Mouse (Mus musculus) CH12F3 (cell line): ENCODE data around the gene Rnf115.
"Not testable (repeated sequence)": the region's sequence is repeated elsewhere in the genome, so short reads cannot be mapped to it uniquely, and the experiment has no call there.

ENCODE experiments used
- in situ Hi-C: fragments of 300-500 bp; cut with MboI; formaldehyde crosslinking; loops from 2 replicates; pipeline ENCODE4 v1.14.3; 2020; ENCODE audit warnings: low sequenced_read_pairs

The Rnf115 gene

DNA sequence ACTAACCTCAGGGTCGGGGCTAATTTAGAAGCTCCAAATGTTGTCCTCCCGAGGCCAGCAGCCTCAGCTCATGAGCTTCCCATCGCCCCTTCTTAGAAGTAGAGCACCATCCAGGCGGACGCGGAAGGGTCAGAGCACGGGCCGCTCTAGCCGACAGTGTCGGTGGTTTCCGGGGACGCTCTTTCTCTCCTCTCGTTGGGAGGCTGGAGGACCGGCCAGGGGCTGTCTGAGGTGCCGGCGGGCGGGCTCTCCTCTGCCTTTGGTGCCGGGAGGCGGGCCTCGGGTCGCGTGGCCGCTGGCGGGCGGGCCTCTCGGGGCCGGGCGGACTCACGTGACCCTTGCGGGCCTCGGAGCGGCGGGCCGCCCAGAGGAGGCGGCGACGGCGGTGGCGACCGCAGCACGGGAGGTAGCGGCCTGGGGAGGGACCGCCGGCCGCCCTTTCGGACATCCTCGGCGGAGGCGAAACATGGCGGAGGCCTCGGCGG lies at the start of gene Rnf115, which contains the start of gene Polr3c:
Rnf115 (plus strand) TSS at position 322 of the 485 bp plus-strand sequence.
Polr3c (minus strand) TSS at position 286 of the 485 bp plus-strand sequence.
- in situ Hi-C loops, result no loop called here

DNA sequence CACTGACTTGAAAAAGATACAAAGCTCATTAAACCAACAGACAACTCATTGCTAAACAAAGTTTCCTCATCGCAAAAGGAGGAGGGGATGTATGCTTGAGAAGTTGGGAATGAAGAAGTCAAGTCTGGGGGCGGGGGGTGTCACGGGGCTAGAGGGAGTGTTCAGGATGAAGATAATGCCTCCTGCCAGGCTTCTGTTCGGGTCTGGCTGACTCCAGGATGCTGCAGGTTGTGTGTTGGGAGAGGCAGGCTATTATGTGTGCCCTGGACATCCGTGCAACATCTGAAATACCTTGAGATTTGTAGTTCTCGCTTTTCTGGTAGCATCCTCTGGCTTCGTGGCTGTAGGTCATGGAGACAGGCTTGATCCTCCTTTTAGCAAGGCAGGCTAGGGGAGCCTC lies 49.0 kb upstream of the Rnf115 start:
- in situ Hi-C loops, result no loop called here

DNA sequence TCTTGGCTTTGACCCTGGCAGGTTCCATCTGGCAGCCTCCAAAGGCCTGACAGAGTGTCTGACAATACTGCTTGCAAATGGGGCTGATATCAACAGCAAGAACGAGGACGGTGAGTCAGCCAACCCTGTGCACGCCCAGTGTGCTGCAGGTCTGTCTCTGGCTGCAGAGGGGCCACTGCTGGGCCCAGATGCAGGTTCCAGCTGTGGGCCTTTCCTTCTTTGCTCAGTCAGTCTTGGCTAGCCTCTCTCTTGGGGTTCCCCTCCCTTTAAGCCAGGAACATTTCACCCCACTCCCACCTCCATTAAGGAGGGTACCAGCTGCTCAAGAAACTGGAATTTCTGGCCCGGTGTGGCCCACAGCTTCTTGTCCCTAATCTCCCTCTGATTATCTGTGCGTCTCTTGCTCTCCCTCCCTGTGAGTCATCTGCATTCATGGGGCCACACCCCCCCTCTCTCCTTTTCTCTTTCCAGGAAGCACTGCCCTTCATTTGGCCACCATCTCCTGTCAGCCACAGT lies 48.2 kb upstream of the Rnf115 start:
- in situ Hi-C loops, result no loop called here

DNA sequence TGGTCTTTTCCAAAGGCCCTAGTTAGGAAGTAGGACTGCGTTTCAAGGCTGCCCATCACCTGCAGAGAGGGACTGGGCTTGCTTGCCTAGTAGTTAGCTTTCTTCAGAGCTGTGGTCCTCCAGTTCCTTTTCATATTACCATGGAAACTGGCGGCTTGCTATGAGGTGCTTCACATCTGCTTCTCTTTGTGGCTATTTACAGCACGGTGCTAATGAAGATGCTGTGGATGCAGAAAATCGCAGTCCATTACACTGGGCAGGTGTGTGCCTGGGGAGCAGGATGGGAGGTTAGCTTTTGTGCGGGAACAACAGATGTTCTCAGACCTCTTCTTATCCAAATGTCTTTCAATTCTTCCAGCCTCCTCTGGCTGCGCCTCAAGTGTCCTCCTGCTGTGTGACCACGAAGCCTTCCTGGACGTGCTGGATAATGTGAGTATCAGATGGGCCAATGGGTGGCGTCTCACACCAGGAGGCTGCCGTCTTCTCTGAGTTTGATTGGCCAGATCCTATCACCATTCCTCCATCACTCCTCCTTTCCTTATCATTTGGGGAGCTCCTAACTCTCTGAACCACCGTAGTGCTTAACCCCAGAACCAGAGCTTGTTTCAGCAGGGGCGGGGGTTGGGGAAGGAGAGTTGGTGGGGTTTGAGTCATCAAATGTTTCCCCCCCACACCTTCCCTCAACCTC lies 47.1 kb upstream of the Rnf115 start:
- in situ Hi-C loops, result no loop called here

DNA sequence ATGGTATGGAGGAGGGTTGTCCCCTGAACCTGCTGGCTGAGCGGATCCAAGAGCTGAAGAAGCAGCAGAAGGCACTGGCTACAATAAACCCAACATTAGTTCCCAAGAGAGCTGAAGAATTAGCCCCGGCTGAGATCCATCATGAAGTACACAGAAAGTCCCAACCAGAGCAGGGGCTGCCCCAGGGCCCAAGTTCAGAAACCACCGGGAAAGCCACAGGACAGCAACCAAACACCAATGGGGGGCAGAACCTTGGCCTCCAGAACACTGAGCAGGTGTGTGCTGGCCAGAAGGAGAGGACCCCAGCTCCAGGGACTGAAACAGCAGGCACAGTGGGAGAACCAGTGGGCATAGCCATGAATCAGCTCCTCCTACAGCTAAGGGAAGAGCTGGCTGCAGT lies 44.0 kb upstream of the Rnf115 start:
- in situ Hi-C loops, result no loop called here

DNA sequence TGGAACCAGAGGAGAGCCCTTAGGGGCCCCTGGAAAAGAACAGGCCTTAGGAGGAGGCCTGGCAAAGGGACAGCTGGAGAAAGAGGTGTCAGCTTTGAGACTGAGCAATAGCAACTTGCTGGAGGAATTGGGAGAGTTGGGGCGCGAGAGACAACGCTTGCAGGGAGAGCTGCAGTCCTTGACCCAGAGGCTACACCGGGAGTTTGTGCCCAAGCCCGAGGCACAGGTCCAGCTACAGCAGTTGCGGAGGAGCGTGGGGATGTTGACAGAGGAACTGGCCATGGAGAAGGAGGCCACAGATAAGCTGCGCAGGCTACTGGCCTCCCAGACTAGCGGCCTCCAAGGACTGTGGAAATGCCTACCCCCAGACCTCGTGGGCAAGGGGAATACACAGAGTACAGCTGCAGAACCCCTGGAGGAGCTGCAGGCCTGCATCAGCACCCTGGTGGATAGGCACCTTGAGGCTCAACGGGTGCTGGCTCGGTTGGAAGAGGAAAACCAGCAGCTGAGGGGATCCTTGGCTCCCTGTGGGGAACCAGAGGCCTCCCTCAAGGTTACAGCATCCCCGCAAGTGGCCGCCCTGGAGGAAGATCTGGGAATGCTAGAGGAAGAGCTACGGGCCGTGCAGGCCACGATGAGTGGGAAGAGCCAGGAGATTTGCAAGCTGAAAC lies 43.2 kb upstream of the Rnf115 start:
- in situ Hi-C loops, result no loop called here

DNA sequence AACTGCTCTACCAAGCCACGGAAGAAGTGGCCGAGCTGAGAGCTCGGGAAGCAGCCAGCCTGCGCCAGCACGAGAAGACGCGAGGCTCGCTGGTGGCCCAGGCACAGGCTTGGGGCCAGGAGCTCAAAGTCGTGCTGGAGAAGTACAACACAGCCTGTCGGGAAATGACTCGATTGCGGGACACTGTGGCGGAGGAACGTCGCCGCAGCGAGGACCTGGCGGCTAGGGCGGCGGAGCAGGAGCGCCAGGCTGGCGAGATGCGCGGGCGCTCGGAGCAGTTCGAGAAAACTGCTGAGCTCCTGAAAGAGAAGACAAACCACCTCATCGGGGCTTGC lies 42.7 kb upstream of the Rnf115 start:
- in situ Hi-C loops, result no loop called here

DNA sequence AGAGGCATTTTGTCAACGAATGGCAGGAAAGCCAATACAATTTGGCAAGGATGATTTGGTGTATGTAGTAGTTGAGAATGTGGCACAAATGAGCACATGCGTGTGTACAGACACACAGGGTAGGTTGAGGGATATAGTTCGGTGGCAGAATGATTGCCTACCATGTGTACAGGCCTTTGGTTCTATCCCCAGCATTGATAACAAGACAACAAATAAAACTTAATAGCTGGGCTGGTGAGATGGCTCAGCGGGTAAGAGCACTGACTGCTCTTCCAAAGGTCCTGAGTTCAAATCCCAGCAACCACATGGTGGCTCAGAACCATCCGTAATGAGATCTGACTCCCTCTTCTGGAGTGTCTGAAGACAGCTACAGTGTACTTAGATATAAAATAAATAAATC lies 41.4 kb upstream of the Rnf115 start:
- in situ Hi-C loops, result not testable (repeated sequence)

DNA sequence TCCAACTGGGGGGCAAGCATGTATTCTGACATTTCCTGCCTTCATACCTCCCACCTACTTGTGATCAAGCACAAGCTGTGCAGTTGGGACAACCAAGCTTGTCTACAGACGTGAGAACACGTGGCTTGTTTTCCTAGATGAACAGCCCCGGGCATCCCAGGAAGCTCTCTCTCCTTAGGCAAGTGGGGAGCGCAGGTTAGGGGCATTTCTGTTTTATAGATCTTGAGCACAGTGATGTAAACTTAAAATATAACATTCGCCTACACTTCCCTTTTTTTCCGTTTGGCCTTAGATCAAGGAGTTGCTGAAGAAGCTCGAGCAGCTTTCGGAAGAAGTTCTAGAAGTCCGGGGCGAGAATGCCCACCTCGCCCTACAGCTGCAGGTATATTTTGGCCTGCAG lies 38.6 kb upstream of the Rnf115 start:
- in situ Hi-C loops, result no loop called here

DNA sequence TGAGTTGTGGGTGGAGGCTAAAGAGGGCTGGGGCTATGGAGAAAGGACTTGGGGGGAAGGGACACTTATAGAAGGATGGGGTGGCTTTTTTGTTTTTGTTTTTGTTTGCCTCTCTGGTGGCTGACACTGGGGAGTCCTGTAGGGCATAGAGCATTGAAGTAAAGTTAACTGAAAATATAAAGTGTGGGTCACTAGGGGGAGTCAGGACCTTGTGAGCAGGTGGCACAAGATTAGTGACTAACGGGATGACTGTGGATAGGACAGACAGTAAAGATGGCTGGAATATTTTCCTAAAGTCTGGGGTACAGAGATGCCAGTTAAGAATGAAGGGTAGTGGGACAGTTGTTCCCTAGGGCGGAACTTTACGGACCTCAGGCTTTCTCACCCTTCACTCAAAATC lies 37.2 kb upstream of the Rnf115 start:
- in situ Hi-C loops, result no loop called here

DNA sequence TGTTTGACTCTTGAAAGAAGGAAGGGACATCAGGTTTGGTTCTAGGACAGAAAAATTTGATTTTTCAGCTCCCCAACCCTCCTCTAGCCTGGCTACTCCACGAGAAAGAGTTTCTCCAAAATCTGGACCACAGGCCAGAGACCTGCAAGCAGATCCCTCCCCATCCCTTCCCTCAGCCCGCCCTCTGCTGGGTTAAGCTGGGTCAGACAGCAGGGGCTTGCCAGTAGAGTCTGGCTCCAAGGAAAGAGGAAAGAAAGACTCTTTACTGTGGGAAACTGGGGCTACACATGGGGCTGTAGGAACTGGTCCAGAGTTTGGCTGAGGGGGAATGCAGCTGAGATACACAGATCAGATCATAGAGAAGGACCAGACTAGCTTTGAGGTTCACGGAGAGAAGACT lies 35.0 kb upstream of the Rnf115 start:
- in situ Hi-C loops, result no loop called here

DNA sequence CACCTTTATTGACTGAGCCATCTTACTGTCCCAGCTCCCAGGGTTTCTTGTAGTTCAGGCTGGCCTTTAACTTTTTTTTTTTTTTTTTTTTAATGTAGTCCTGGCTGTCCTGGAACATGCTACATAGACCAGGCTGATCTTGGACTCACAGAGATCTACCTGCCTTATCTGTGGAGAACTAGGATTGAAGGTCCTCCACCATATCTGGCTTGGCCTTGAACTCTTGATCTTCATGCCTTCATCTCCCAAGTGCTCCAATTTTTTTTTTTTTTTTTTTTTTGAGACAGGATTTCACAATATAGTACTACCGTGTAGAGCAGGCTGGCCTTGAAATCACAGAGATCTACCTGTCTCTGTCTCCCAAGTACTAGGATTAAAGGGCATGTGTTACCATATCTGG lies 33.9 kb upstream of the Rnf115 start:
- in situ Hi-C loops, result no loop called here

DNA sequence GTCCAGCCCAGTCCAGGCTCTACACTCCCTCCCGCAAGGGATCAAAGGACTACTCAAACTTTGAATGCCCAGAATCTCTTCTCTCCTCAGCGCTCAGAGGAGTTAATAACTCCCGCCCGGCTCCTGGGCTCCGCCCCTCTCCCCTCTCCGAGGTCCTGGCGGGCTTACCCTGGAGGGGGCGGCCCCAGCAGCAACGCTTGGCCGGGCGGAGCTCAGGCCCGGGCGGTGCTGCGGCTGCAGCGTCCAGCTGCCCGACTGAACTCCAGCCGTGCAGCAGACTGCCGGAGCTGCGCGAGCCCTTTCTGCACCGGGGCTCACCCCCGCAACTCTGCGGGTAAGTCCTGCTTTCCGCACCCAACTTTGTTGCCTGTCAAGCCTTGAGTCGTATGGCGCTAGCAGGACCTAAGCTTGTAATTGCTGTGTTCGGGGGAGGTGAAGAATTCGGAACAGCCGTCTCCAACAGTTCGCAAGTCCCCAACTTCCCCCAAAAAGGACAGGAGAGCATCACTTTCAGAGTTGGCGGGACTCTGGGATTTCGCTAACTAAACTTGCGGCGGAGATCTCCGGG lies 31.2 kb upstream of the Rnf115 start, which contains the start of gene Pias3:
Pias3 (plus strand) TSS at position 187 of the 568 bp plus-strand sequence.
- in situ Hi-C loops, result no loop called here

DNA sequence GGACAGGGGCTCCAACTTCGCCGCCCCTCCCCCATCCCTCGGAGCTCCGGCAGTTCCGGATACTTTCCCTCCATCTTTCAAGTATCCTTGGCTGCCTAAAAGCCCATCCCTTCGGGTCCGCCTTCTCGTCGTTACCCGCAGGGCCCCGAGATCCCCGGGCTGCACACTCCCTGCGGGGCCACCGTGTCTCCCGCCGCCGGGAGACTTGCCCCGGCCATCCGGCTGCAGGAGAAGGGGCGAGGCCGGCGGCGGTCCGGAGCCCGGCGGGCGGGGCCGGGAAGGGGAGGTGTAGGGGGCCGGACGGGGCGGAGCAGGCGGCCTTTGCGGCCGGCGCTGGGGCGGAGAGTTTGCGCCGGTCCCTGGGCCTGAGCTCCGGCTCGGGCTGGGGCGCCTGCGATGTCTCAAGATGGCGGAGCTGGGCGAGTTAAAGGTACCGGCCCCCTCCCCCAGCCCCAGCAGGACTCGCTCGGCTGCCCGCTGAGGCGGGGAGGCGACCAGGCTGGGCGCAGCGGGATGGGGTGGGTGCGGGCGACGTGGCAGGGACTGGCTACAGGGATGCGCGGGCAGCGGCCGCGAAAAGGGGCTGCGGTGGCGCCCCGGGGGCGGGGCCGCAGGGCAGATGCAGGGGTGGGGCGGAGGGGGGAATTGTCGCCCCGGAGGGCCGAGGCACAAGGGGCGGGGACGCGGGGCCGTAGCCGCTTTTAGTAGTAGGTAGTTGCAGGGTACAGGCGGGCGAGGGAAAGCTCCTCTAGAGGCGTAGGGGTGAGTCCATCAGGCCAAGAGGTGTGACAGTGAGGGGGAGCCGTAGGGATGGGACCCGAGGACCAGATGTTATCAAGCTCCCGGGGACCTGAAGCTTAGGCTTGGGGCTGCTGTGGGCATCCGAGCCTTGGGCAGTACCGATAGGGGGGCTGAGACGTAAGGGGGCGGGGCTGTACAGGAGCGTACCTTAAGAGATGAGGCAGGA lies 30.4 kb upstream of the Rnf115 start:
- in situ Hi-C loops, result no loop called here

DNA sequence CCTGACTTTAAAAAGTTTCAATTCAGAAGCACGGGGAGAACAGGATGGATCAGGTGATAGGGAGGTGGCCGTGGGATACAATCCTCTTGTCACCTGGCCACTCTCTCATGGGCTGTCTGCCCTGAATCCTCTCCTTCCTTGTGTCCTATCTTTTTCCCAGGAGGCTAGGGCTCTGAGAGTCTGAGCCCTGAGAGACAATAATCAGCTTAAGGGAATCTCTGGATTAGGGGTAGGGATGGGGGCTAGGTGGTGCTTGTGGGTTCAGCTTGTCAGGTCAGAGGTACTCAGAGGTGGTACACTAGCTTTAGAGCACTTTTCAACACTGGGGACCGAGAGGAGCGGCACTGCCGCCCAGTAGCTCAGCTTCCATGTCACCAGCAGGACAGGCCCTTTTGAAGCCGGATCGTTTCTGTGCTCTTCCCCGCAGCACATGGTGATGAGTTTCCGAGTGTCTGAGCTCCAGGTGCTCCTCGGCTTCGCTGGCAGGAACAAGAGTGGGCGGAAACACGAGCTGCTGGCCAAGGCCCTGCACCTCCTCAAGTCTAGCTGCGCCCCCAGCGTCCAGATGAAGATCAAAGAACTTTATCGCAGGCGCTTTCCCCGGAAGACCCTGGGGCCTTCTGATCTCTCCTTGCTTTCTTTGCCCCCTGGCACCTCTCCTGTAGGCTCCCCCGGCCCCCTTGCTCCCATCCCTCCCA lies 28.3 kb upstream of the Rnf115 start:
- in situ Hi-C loops, result no loop called here

DNA sequence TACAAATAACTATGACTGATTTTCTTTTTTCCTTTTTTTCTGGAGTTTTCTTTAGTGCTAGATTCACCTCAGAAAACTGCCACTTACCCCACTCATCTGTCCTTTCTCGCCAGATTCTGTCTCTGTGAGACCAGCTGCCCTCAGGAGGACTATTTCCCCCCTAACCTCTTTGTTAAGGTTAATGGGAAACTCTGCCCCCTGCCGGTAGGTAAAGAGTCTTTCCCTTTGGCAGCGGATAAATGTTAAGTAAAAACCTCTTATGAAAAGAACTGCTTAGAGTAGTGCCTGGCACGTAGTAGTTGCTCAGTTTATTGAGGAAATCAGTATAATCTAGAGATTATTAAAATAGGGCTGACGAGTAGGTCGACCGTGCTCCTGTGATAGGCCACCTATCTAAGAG lies 27.1 kb upstream of the Rnf115 start:
- in situ Hi-C loops, result no loop called here

DNA sequence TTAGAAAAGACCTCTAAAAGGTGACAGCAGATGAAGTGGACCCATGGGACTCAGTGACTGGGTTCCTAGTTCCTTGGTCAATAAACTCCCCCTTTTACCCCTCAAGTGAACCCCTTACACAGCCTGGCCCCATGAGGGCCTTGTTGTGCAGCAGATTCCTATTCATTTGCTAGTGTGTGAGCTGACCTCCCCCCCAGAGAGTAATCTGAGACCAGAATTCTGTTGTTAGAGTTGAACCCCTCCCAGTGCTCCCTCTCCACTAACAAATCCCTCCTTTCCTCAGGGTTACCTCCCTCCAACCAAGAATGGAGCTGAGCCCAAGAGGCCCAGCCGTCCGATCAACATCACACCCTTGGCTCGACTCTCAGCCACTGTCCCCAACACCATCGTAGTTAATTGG lies 26.5 kb upstream of the Rnf115 start:
- in situ Hi-C loops, result no loop called here

DNA sequence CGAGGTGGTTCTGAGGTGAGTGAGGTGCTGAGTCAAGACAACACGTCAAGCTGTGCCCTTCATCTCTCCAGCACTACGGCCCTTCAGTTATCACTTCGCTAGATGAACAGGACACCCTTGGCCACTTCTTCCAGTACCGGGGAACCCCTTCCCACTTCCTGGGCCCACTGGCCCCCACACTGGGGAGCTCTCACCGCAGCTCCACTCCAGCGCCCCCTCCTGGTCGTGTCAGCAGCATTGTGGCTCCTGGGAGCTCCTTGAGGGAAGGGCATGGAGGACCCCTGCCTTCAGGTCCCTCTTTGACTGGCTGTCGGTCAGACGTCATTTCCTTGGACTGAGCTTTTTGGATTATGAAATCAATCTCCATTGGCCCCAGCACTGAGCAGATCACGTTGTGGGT lies 22.7 kb upstream of the Rnf115 start:
- in situ Hi-C loops, result no loop called here

DNA sequence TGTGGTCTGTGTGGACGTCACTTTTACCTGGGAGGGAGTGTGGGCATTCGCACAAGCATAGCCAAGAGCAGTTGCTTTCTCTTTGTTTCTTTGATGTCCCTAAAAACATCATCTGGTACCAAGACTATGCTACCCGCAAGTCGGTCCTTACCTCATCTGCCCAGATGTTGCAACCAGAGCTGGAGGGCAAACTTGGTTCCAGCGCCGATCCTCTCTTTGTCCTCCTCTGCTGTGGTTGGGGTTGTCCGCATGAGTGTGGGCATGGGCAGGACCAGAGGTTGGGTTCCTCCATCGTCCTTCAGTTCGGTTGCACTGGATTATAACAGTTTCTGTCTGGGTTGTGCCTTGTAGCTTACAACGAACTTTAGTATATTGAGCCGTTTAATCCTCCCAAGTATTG lies 21.2 kb upstream of the Rnf115 start:
- in situ Hi-C loops, result no loop called here

DNA sequence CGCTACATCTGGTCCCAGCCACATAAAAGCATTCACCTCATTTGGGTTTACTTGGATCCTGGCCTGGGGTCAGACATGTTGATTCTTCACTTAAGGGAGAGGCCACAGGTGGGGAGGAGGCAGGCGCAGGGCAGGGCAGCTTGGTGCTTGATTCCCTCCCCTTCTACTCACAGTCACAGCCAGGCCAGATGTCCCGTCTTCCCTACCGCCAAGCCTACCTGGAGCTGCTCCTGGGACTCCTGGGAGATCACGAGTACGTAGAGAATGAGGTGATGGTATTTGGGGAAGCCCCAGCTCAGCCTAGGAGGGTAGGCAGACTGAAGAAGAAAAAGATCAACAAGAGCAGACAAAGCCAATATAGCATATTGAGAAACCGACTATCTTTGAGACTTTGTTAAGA lies 20.5 kb upstream of the Rnf115 start:
- in situ Hi-C loops, result no loop called here
